In genomic region chr9:43797746-43798145, GRCm38 (mm10) we compare ENCODE assay signal across 19 mouse cellular contexts. TPM values are rescaled to one million over a fixed set of nuclear protein-coding genes. Genes with fewer than 3 reads are reported as not detected.
DNase-seq lines count a peak whose midpoint lies in the region; ATAC-seq and TF ChIP-seq lines count a peak whose summit lies in the region.
"Had no signal": no experiment of that assay in that cellular context is flagged by ENCODE, and none has a peak within 500 bp of the region (broad histone marks: within the 10 kb centered on the region; RNA-seq: fewer than 3 reads in every experiment).

No protein-coding gene starts in this region.

- H3K4me2 ChIP-seq in liver, postnatal 0 days (ENCODE audit: low read depth, low read length): no peak overlapping the region
- H3K4me2 ChIP-seq: embryonic facial prominence, embryonic 12.5 days; forebrain, embryonic 15.5 days; heart, embryonic 11.5 days; heart, embryonic 15.5 days; hindbrain, embryonic 15.5 days had no signal

- no peak overlapping the region for H3K27ac ChIP-seq in kidney, adult 2 months (ENCODE audit: insufficient read depth, low read depth, low read length)
- 0 out of 2 replicates have a peak overlapping the region, but pooled peaks have one; percentile 14 for H3K27ac ChIP-seq in liver, adult 2 months (replicated peaks; ENCODE audit: insufficient read depth, low read depth, low read length)
- no peak overlapping the region for H3K27ac ChIP-seq in liver, postnatal 0 days (ENCODE audit: low read depth)
- H3K27ac ChIP-seq: embryonic facial prominence, embryonic 12.5 days; forebrain, embryonic 15.5 days; heart, adult 2 months; heart, embryonic 15.5 days; hindbrain, embryonic 15.5 days had no signal

- no peak for TF ChIP-seq CTCF in kidney, adult 2 months (conservative IDR thresholded peaks at IDR 0.05; ENCODE audit: insufficient read depth, insufficient read length, low read depth, low read length)
- TF ChIP-seq CTCF in liver, adult 2 months (IDR thresholded peaks at IDR 0.05; ENCODE audit: low read depth, low read length): no peak
- TF ChIP-seq CTCF in liver, postnatal 0 days (IDR thresholded peaks at IDR 0.05; ENCODE audit: low read depth): no peak

- ATAC-seq in liver, postnatal 0 days: no peak
- ATAC-seq: forebrain, embryonic 15.5 days had no signal

- no peaks in the 10 kb centered on the region for H3K79me2 ChIP-seq in liver, adult 2 months (ENCODE audit: control insufficient read depth, insufficient read depth, low read length)

- no peaks in the 10 kb centered on the region for H3K4me1 ChIP-seq in kidney, adult 2 months (ENCODE audit: control insufficient read depth, insufficient read depth, low read length)
- H3K4me1 ChIP-seq in liver, adult 2 months (ENCODE audit: control insufficient read depth, insufficient read depth, low read length): peaks cover 7% of the 10 kb centered on the region
- H3K4me1 ChIP-seq in liver, postnatal 0 days (ENCODE audit: insufficient read depth): no peaks in the 10 kb centered on the region
- H3K4me1 ChIP-seq: embryonic facial prominence, embryonic 12.5 days; forebrain, embryonic 15.5 days; hindbrain, embryonic 15.5 days had no signal

- no peaks in the 10 kb centered on the region for H3K27me3 ChIP-seq in kidney, adult 2 months (replicated peaks; ENCODE audit: control insufficient read depth, insufficient read depth, low read length)
- H3K27me3 ChIP-seq in liver, adult 2 months (ENCODE audit: control insufficient read depth, insufficient read depth, low read length): no peaks in the 10 kb centered on the region
- H3K27me3 ChIP-seq in liver, postnatal 0 days (ENCODE audit: insufficient read depth, low read length): no peaks in the 10 kb centered on the region
- H3K27me3 ChIP-seq: embryonic facial prominence, embryonic 12.5 days; forebrain, embryonic 15.5 days; heart, embryonic 15.5 days; hindbrain, embryonic 15.5 days had no signal

- no peak overlapping the region for H3K9ac ChIP-seq in liver, adult 2 months (ENCODE audit: low read depth, low read length)
- H3K9ac ChIP-seq in liver, postnatal 0 days (replicated peaks): no peak overlapping the region
- H3K9ac ChIP-seq: embryonic facial prominence, embryonic 12.5 days; forebrain, embryonic 15.5 days; heart, embryonic 15.5 days; hindbrain, embryonic 15.5 days had no signal

- no peak overlapping the region for H3K4me3 ChIP-seq in kidney, adult 2 months (ENCODE audit: insufficient read depth, low read depth, low read length)
- H3K4me3 ChIP-seq in liver, adult 2 months (ENCODE audit: insufficient read depth, low read depth, low read length): no peak overlapping the region
- H3K4me3 ChIP-seq in liver, postnatal 0 days (ENCODE audit: low read depth, low read length): no peak overlapping the region
- H3K4me3 ChIP-seq: embryonic facial prominence, embryonic 12.5 days; forebrain, embryonic 15.5 days; heart, adult 2 months; heart, embryonic 15.5 days; hindbrain, embryonic 15.5 days had no signal

- H3K36me3 ChIP-seq in kidney, adult 2 months (ENCODE audit: control insufficient read depth, insufficient read depth, low read length): no peaks in the 10 kb centered on the region
- peaks cover 17% of the 10 kb centered on the region for H3K36me3 ChIP-seq in liver, adult 2 months (ENCODE audit: control insufficient read depth, insufficient read depth, low read length)
- peaks cover 4% of the 10 kb centered on the region; the same call in 1 of the 2 replicates for H3K36me3 ChIP-seq in liver, postnatal 0 days (replicated peaks; ENCODE audit: insufficient read depth, low read length)
- H3K36me3 ChIP-seq: G1E; heart, embryonic 15.5 days had no signal

- TF ChIP-seq EP300 in liver, postnatal 0 days (IDR thresholded peaks at IDR 0.05; ENCODE audit: low read depth): no peak

- DNase-seq in kidney, adult 2 months: peak; percentile 29
- DNase-seq in kidney, adult 8-10 months: no peak
- DNase-seq in liver, adult 2 months (ENCODE audit: extremely low read depth, low read depth, low spot score): no peak
- DNase-seq in liver, postnatal 0 days: no peak
- peak; percentile 2 for DNase-seq in urinary bladder, postnatal 14 days (ENCODE audit: low spot score)
- DNase-seq in urinary bladder, adult 18-20 months (ENCODE audit: low spot score in 2 of 2): no peak
- peak; percentile 58 to 67 for DNase-seq in kidney, postnatal 4 days
- no peak for DNase-seq in right cerebral cortex, adult 18-20 months
- DNase-seq: adrenal gland, adult 8-10 months; cerebellum, adult 11 months; cerebellum, adult 8-10 months; gastrocnemius, postnatal 10 days had no signal

- 55% methylated on average over 7 of the region's 7 CpGs for WGBS in kidney, adult 2 months
- 87% methylated on average over 7 of the region's 7 CpGs for WGBS in liver, adult 2 months
- WGBS in liver, postnatal 0 days (ENCODE audit: insufficient replicate concordance): 76% methylated on average over 7 of the region's 7 CpGs

- TF ChIP-seq POLR2A in kidney, adult 2 months (IDR thresholded peaks at IDR 0.05; ENCODE audit: low read depth, low read length): no peak
- no peak for TF ChIP-seq POLR2A in liver, adult 2 months (IDR thresholded peaks at IDR 0.05; ENCODE audit: extremely low read depth, insufficient read depth, low read length)

- H3K9me3 ChIP-seq in liver, postnatal 0 days (ENCODE audit: low read length): no peaks in the 10 kb centered on the region
- H3K9me3 ChIP-seq: embryonic facial prominence, embryonic 12.5 days; forebrain, embryonic 15.5 days; heart, embryonic 15.5 days; hindbrain, embryonic 15.5 days had no signal

RNA-seq across cellular contexts. Expression of gene Nectin1, which starts 54.0 kb away (rescaled TPM):
- polyA plus RNA-seq in kidney, adult 2 months (2012; rRNA removed): 26.5 and 27.6 TPM in 2 replicates
- total RNA-seq in liver, adult 2 months (2014; rRNA removed): 4.0 and 10.3 TPM in 2 replicates
- 38.6 and 48.0 TPM in 2 replicates for polyA plus RNA-seq in liver, adult 2 months (2012; rRNA removed)
- polyA plus RNA-seq in liver, postnatal 0 days (2015; fragmentation: Nextera tagmentation; extraction: Ambion mirVana): 4.0 and 4.1 TPM in 2 replicates
- polyA plus RNA-seq: G1E had no signal

Comparison
In these comparisons a context has a peak if more than half of its experiments do, and no peak if none do; other contexts are left out.
1. DNase-seq: peak in kidney, adult 2 months (single experiment), urinary bladder, postnatal 14 days (single experiment) and kidney, postnatal 4 days (2 of 2); none in kidney, adult 8-10 months (0 of 2), liver, adult 2 months (single experiment), liver, postnatal 0 days (single experiment), urinary bladder, adult 18-20 months (0 of 2) and right cerebral cortex, adult 18-20 months (single experiment).